11 mouse cellular contexts compared by ENCODE assay signal in genomic region chr2:93911942-93912341, GRCm38 (mm10). TPM values are rescaled to one million over a fixed set of nuclear protein-coding genes. Genes with fewer than 3 reads are reported as not detected.
DNase-seq lines count a peak whose midpoint lies in the region; ATAC-seq lines count a peak whose summit lies in the region.
"Had no signal": no experiment of that assay in that cellular context is flagged by ENCODE, and none has a peak within 500 bp of the region (broad histone marks: within the 10 kb centered on the region; RNA-seq: fewer than 3 reads in every experiment).

No protein-coding gene starts in this region.

- H3K4me2 ChIP-seq in hindbrain, embryonic 16.5 days (ENCODE audit: low read length): no peak overlapping the region
- H3K4me2 ChIP-seq in hindbrain, embryonic 13.5 days: no peak overlapping the region
- no peak overlapping the region for H3K4me2 ChIP-seq in midbrain, embryonic 14.5 days (ENCODE audit: low read length)
- H3K4me2 ChIP-seq: lung, embryonic 14.5 days; neural tube, embryonic 13.5 days had no signal

- no peaks in the 10 kb centered on the region for H3K27me3 ChIP-seq in hindbrain, embryonic 16.5 days (replicated peaks; ENCODE audit: control insufficient read depth, insufficient read depth, low read length)
- no peaks in the 10 kb centered on the region for H3K27me3 ChIP-seq in hindbrain, embryonic 13.5 days
- H3K27me3 ChIP-seq in midbrain, embryonic 14.5 days (ENCODE audit: control insufficient read depth, insufficient read depth, low read length): no peaks in the 10 kb centered on the region
- H3K27me3 ChIP-seq: neural tube, embryonic 13.5 days had no signal

- H3K4me1 ChIP-seq in hindbrain, embryonic 16.5 days (ENCODE audit: control insufficient read depth, insufficient read depth, low read depth, low read length): peaks cover 14% of the 10 kb centered on the region
- peaks cover 18% of the 10 kb centered on the region for H3K4me1 ChIP-seq in hindbrain, embryonic 13.5 days (replicated peaks)
- H3K4me1 ChIP-seq in midbrain, embryonic 14.5 days (ENCODE audit: control insufficient read depth, insufficient read depth, low read length): peaks cover 13% of the 10 kb centered on the region; the same call in 1 of the 2 replicates

- DNase-seq in urinary bladder, postnatal 14 days (ENCODE audit: low spot score): peak; percentile 29
- DNase-seq in urinary bladder, adult 18-20 months (ENCODE audit: low spot score in 2 of 2): no peak
- DNase-seq in gastrocnemius, adult 8-10 months (ENCODE audit: low spot score in 2 of 2): peak; percentile 56 to 70
- DNase-seq in skeletal muscle tissue, adult 2 months (ENCODE audit: low read depth, low spot score): peak; percentile 76
- no peak for DNase-seq in midbrain, embryonic 14.5 days
- no peak for DNase-seq in spleen, adult 12 weeks (ENCODE audit: low spot score)
- DNase-seq: lung, embryonic 14.5 days had no signal

- no peak overlapping the region for H3K27ac ChIP-seq in hindbrain, embryonic 16.5 days (ENCODE audit: low read depth, low read length)
- no peak overlapping the region for H3K27ac ChIP-seq in hindbrain, embryonic 13.5 days
- H3K27ac ChIP-seq in midbrain, embryonic 14.5 days (replicated peaks; ENCODE audit: low read depth, low read length): no peak overlapping the region
- H3K27ac ChIP-seq: neural tube, embryonic 13.5 days had no signal

- H3K36me3 ChIP-seq in hindbrain, embryonic 16.5 days (ENCODE audit: control insufficient read depth, insufficient read depth, low read length): no peaks in the 10 kb centered on the region
- H3K36me3 ChIP-seq in hindbrain, embryonic 13.5 days: no peaks in the 10 kb centered on the region
- H3K36me3 ChIP-seq in midbrain, embryonic 14.5 days (ENCODE audit: control insufficient read depth, insufficient read depth, low read length): no peaks in the 10 kb centered on the region
- H3K36me3 ChIP-seq: neural tube, embryonic 13.5 days had no signal

- no peaks in the 10 kb centered on the region for H3K9me3 ChIP-seq in hindbrain, embryonic 16.5 days (ENCODE audit: control insufficient read depth, low read length)
- no peaks in the 10 kb centered on the region for H3K9me3 ChIP-seq in hindbrain, embryonic 13.5 days
- no peaks in the 10 kb centered on the region for H3K9me3 ChIP-seq in midbrain, embryonic 14.5 days (ENCODE audit: control insufficient read depth, low read length)
- H3K9me3 ChIP-seq: neural tube, embryonic 13.5 days had no signal

- WGBS in hindbrain, embryonic 16.5 days: 73% methylated on average over 10 of the region's 10 CpGs
- WGBS in hindbrain, embryonic 13.5 days: 82% methylated on average over 10 of the region's 10 CpGs
- 85% methylated on average over 10 of the region's 10 CpGs for WGBS in midbrain, embryonic 14.5 days

- peak; percentile 75 for ATAC-seq in hindbrain, embryonic 16.5 days
- no peak for ATAC-seq in hindbrain, embryonic 13.5 days (ENCODE audit: low FRiP score)
- no peak for ATAC-seq in midbrain, embryonic 14.5 days (ENCODE audit: low FRiP score, low TSS enrichment)

- H3K4me3 ChIP-seq in hindbrain, embryonic 16.5 days (ENCODE audit: low read length): no peak overlapping the region
- no peak overlapping the region for H3K4me3 ChIP-seq in hindbrain, embryonic 13.5 days
- H3K4me3 ChIP-seq in midbrain, embryonic 14.5 days (replicated peaks; ENCODE audit: low read depth, low read length): no peak overlapping the region
- H3K4me3 ChIP-seq: neural tube, embryonic 13.5 days had no signal

- H3K9ac ChIP-seq in hindbrain, embryonic 16.5 days (ENCODE audit: low read depth, low read length): no peak overlapping the region
- H3K9ac ChIP-seq in hindbrain, embryonic 13.5 days: no peak overlapping the region
- H3K9ac ChIP-seq in midbrain, embryonic 14.5 days (replicated peaks; ENCODE audit: low read length): no peak overlapping the region
- H3K9ac ChIP-seq: lung, embryonic 14.5 days; neural tube, embryonic 13.5 days had no signal

RNA-seq across cellular contexts. Expression of gene Accsl, which starts 43.0 kb away (rescaled TPM):
- polyA plus RNA-seq in hindbrain, embryonic 16.5 days (2015; fragmentation: Nextera tagmentation; extraction: Ambion mirVana): 0.40 TPM in 1 of 2 replicates, not detected in the other
- 0.34 and 0.35 TPM in 2 replicates for polyA plus RNA-seq in hindbrain, embryonic 13.5 days (2015; fragmentation: Nextera tagmentation; extraction: Ambion mirVana)
- not detected for total RNA-seq in gastrocnemius, adult 8-10 months (2022)
- polyA plus RNA-seq in midbrain, embryonic 14.5 days (2014; fragmentation: Nextera tagmentation; extraction: Ambion mirVana): 0.18 and 0.19 TPM in 2 replicates
- total RNA-seq: MEL had no signal

RNA-seq across cellular contexts. Expression of gene Gm13889, which starts 45.1 kb away (rescaled TPM):
- polyA plus RNA-seq in hindbrain, embryonic 16.5 days (2015; fragmentation: Nextera tagmentation; extraction: Ambion mirVana): 7.1 and 7.4 TPM in 2 replicates
- polyA plus RNA-seq in hindbrain, embryonic 13.5 days (2015; fragmentation: Nextera tagmentation; extraction: Ambion mirVana): 5.3 and 6.4 TPM in 2 replicates
- total RNA-seq in gastrocnemius, adult 8-10 months (2022): 1 to 10 TPM; 3.3 to 5.6 (median 4.9) TPM
- polyA plus RNA-seq in midbrain, embryonic 14.5 days (2014; fragmentation: Nextera tagmentation; extraction: Ambion mirVana): 6.2 TPM in 2 replicates
- total RNA-seq: MEL had no signal

Comparison
In these comparisons a context has a peak if more than half of its experiments do, and no peak if none do; other contexts are left out.
1. DNase-seq: peak in urinary bladder, postnatal 14 days (single experiment), gastrocnemius, adult 8-10 months (2 of 2) and skeletal muscle tissue, adult 2 months (single experiment); none in urinary bladder, adult 18-20 months (0 of 2), midbrain, embryonic 14.5 days (single experiment) and spleen, adult 12 weeks (single experiment).